ENCODE assay signal across 10 mouse cellular contexts in the genomic region with DNA sequence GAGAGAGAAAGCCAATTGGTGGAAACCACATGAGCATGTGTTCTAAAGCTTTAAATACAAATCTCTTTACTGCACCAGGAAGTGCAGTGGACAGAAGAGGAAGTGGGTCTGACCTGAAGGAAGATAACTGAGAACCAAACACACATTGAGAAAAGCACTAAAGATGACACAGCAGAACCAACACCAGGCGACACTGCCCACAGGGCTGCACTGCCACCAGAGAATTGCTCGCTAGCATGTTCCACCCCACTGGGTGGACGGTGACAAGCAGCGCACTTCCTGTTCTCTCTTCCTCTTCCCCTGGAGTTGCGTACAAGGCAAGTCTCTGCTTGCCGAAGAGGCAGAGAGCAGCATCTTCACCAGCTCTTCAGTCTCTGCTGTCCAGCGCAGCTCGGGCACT.
DNase-seq lines count a peak whose midpoint lies in the region; ATAC-seq lines count a peak whose summit lies in the region.
"Had no signal": no experiment of that assay in that cellular context is flagged by ENCODE, and none has a peak within 500 bp of the region (broad histone marks: within the 10 kb centered on the region; RNA-seq: fewer than 3 reads in every experiment).

No protein-coding gene starts in this region.

- H3K27me3 ChIP-seq in forebrain, embryonic 12.5 days = no peaks in the 10 kb centered on the region
- H3K27me3 ChIP-seq: embryonic facial prominence, embryonic 13.5 days; limb, embryonic 13.5 days had no signal

- no peak overlapping the region for H3K4me3 ChIP-seq in forebrain, embryonic 12.5 days (replicated peaks)
- H3K4me3 ChIP-seq: embryonic facial prominence, embryonic 13.5 days; limb, embryonic 13.5 days had no signal

- H3K4me1 ChIP-seq in forebrain, embryonic 12.5 days = no peaks in the 10 kb centered on the region
- H3K4me1 ChIP-seq: embryonic facial prominence, embryonic 13.5 days; limb, embryonic 13.5 days had no signal

- H3K4me2 ChIP-seq in forebrain, embryonic 12.5 days = no peak overlapping the region
- H3K4me2 ChIP-seq: embryonic facial prominence, embryonic 13.5 days; limb, embryonic 13.5 days had no signal

- no peaks in the 10 kb centered on the region for H3K9me3 ChIP-seq in forebrain, embryonic 12.5 days
- H3K9me3 ChIP-seq: embryonic facial prominence, embryonic 13.5 days; limb, embryonic 13.5 days had no signal

- intact Hi-C loops in left cerebral cortex, postnatal 10 days (cut with DNase I) = no loop called here

- no peak overlapping the region for H3K27ac ChIP-seq in forebrain, embryonic 12.5 days
- H3K27ac ChIP-seq: embryonic facial prominence, embryonic 13.5 days had no signal

- no peak overlapping the region for H3K9ac ChIP-seq in forebrain, embryonic 12.5 days
- H3K9ac ChIP-seq: embryonic facial prominence, embryonic 13.5 days; limb, embryonic 13.5 days had no signal

- peak; percentile 96 for ATAC-seq in hematopoietic stem cell, adult 5-6 weeks (replicated peaks in 1 of 2; ENCODE audit: insufficient read depth in 1 of 2, low FRiP score in 2 of 2, low TSS enrichment in 1 of 2, low read depth in 1 of 2, poor library complexity in 2 of 2, severe bottlenecking in 2 of 2)
- peak; percentile 95 for ATAC-seq in megakaryocyte, adult 5-6 weeks (ENCODE audit: poor library complexity, severe bottlenecking)
- ATAC-seq in forebrain, embryonic 12.5 days (ENCODE audit: low FRiP score) = no peak

- WGBS in forebrain, embryonic 12.5 days = 93% methylated on average over 8 of the region's 8 CpGs

- peak; percentile 42 to 56 for DNase-seq in left cerebral cortex, postnatal 10 days (ENCODE audit: extremely low spot score in 1 of 2, low spot score in 2 of 2)
- DNase-seq in left cerebral cortex, adult 18-20 months (ENCODE audit: low spot score in 2 of 2) = no peak
- DNase-seq in thymus, postnatal 14 days = peak; percentile 23
- DNase-seq in frontal cortex, postnatal 25 days (ENCODE audit: low spot score in 2 of 2) = no peak
- no peak for DNase-seq in kidney, postnatal 10 days

- no peaks in the 10 kb centered on the region for H3K36me3 ChIP-seq in forebrain, embryonic 12.5 days (replicated peaks)

Comparison
In these comparisons a context has a peak if more than half of its experiments do, and no peak if none do; other contexts are left out.
1. DNase-seq: peak in left cerebral cortex, postnatal 10 days (2 of 2) and thymus, postnatal 14 days (single experiment); none in left cerebral cortex, adult 18-20 months (0 of 2), frontal cortex, postnatal 25 days (0 of 2) and kidney, postnatal 10 days (single experiment).